Mouse (Mus musculus) forebrain, embryonic 12.5 days (tissue): ENCODE measurements around the gene Prep. TPM values are rescaled to one million over a fixed set of nuclear protein-coding genes. Genes with fewer than 3 reads are reported as not detected.

Source experiments
- ATAC-seq: fragments of 200-750 bp; cut with Nextera tagmentation; 2 replicates; pipeline ENCODE4 v1.8.0; 2017; ENCODE audit warnings: moderate TSS enrichment; ENCODE audit not compliant: low FRiP score
- H3K27ac ChIP-seq: fragments of 300-500 bp; sonication (generic); 2 replicates; pipeline ENCODE4 v1.5.1; 2016; ENCODE audit warnings: mild to moderate bottlenecking
- H3K27me3 ChIP-seq: fragments of 300-500 bp; sonication (generic); 2 replicates; pipeline ENCODE4 v1.6.1; 2016; ENCODE audit warnings: mild to moderate bottlenecking
- H3K36me3 ChIP-seq: fragments of 300-500 bp; sonication (generic); replicated peaks from 2 replicates; pipeline ENCODE4 v1.6.1; 2016; ENCODE audit warnings: mild to moderate bottlenecking
- H3K4me1 ChIP-seq: fragments of 300-500 bp; sonication (generic); 2 replicates; pipeline ENCODE4 v1.6.1; 2016
- H3K4me2 ChIP-seq: fragments of 300-500 bp; sonication (generic); 2 replicates; pipeline ENCODE4 v1.6.1; 2016; ENCODE audit warnings: mild to moderate bottlenecking, moderate library complexity
- H3K4me3 ChIP-seq: fragments of 300-500 bp; sonication (generic); replicated peaks from 2 replicates; pipeline ENCODE4 v1.5.1; 2016; ENCODE audit warnings: mild to moderate bottlenecking
- H3K9ac ChIP-seq: fragments of 300-500 bp; sonication (generic); 2 replicates; pipeline ENCODE4 v1.6.1; 2016; ENCODE audit warnings: mild to moderate bottlenecking
- H3K9me3 ChIP-seq: fragments of 300-500 bp; sonication (generic); 2 replicates; pipeline ENCODE4 v1.6.1; 2016
- WGBS: fragments of 180-500 bp; shearing (Covaris S2); methylation state at CpG from one replicate; pipeline ENCODE4 v1.1.7; 2016; 5-methylcytosine and 5-hydroxymethylcytosine counted together
- polyA plus RNA-seq: library from polyadenylated mRNA; unstranded; fragments of >200 nt; fragmentation: Nextera tagmentation; extraction: Ambion mirVana; gene quantifications from 2 replicates; pipeline ENCODE4 v1.2.1, GENCODE M21; 2016

Prep gene
- polyA plus RNA-seq, 1 experiment from 2014 or later: 23.7 TPM

- H3K27me3 ChIP-seq: no peaks in the 10 kb centered on the region
- H3K4me1 ChIP-seq: peaks cover 10% of the 10 kb centered on the region
- H3K4me3 ChIP-seq: no peak overlapping the region
- peak; percentile 34; the same call in 1 of the 2 replicates for ATAC-seq
- 70% methylated on average over 7 of the region's 7 CpGs for WGBS
- H3K27ac ChIP-seq: peak overlapping the region; percentile 61; the same call in 1 of the 2 replicates
- no peak overlapping the region for H3K4me2 ChIP-seq
- H3K9ac ChIP-seq: no peak overlapping the region
- peaks cover 41% of the 10 kb centered on the region for H3K36me3 ChIP-seq
- no peaks in the 10 kb centered on the region for H3K9me3 ChIP-seq
Measured at GRCm38 (mm10) chr10:45104098-45104497, 37.1 kb downstream of the Prep start.

GRCm38 (mm10) chr10:45104535-45105079, 37.6 kb downstream of the Prep start:
- 79% methylated on average over 4 of the region's 4 CpGs for WGBS
- no peak for ATAC-seq
- Histone ChIP-seq H3K4me3 (no peak overlapping the region), H3K9me3 (no peaks in the 10 kb centered on the region), H3K27ac (no peak overlapping the region), H3K36me3 (peaks cover 41% of the 10 kb centered on the region), H3K27me3 (no peaks in the 10 kb centered on the region), H3K4me1 (peaks cover 10% of the 10 kb centered on the region), H3K4me2 (no peak overlapping the region), H3K9ac (no peak overlapping the region)

GRCm38 (mm10) chr10:45106541-45106940, 39.5 kb downstream of the Prep start:
- H3K36me3 ChIP-seq: peaks cover 34% of the 10 kb centered on the region
- WGBS: 87% methylated on average over 4 of the region's 4 CpGs
- H3K4me2 ChIP-seq: no peak overlapping the region
- no peaks in the 10 kb centered on the region for H3K27me3 ChIP-seq
- no peak overlapping the region for H3K9ac ChIP-seq
- peaks cover 10% of the 10 kb centered on the region for H3K4me1 ChIP-seq
- no peak for ATAC-seq
- no peak overlapping the region for H3K4me3 ChIP-seq
- no peaks in the 10 kb centered on the region for H3K9me3 ChIP-seq
- no peak overlapping the region for H3K27ac ChIP-seq

GRCm38 (mm10) chr10:45107313-45107712, 40.3 kb downstream of the Prep start:
- Histone ChIP-seq H3K4me2 (no peak overlapping the region), H3K4me1 (peaks cover 10% of the 10 kb centered on the region), H3K9me3 (no peaks in the 10 kb centered on the region), H3K36me3 (peaks cover 39% of the 10 kb centered on the region), H3K27ac (no peak overlapping the region), H3K9ac (no peak overlapping the region), H3K27me3 (no peaks in the 10 kb centered on the region), H3K4me3 (no peak overlapping the region)
- WGBS: 100% methylated on average over 2 of the region's 2 CpGs
- ATAC-seq: no peak

- no peak overlapping the region for H3K27ac ChIP-seq
- H3K36me3 ChIP-seq: peaks cover 44% of the 10 kb centered on the region
- H3K4me3 ChIP-seq: no peak overlapping the region
- no peak overlapping the region for H3K4me2 ChIP-seq
- no peak for ATAC-seq
- 94% methylated on average over 8 of the region's 8 CpGs for WGBS
- H3K9me3 ChIP-seq: no peaks in the 10 kb centered on the region
- H3K9ac ChIP-seq: no peak overlapping the region
- peaks cover 1% of the 10 kb centered on the region for H3K4me1 ChIP-seq
- no peaks in the 10 kb centered on the region for H3K27me3 ChIP-seq
Measured at GRCm38 (mm10) chr10:45109041-45109440, 42.0 kb downstream of the Prep start.

- Histone ChIP-seq H3K4me2 (no peak overlapping the region), H3K27me3 (no peaks in the 10 kb centered on the region), H3K4me1 (no peaks in the 10 kb centered on the region), H3K4me3 (no peak overlapping the region), H3K27ac (no peak overlapping the region), H3K36me3 (peaks cover 51% of the 10 kb centered on the region), H3K9ac (no peak overlapping the region), H3K9me3 (no peaks in the 10 kb centered on the region)
- no peak for ATAC-seq
- WGBS: 93% methylated on average over 6 of the region's 6 CpGs
Measured at GRCm38 (mm10) chr10:45109974-45110373, 43.0 kb downstream of the Prep start.

- H3K36me3 ChIP-seq: peaks cover 66% of the 10 kb centered on the region
- no peak overlapping the region for H3K9ac ChIP-seq
- no peaks in the 10 kb centered on the region for H3K4me1 ChIP-seq
- no peak for ATAC-seq
- WGBS: 85% methylated on average over 11 of the region's 11 CpGs
- H3K9me3 ChIP-seq: no peaks in the 10 kb centered on the region
- H3K27me3 ChIP-seq: no peaks in the 10 kb centered on the region
- no peak overlapping the region for H3K4me3 ChIP-seq
- H3K4me2 ChIP-seq: no peak overlapping the region
- H3K27ac ChIP-seq: no peak overlapping the region
Measured at GRCm38 (mm10) chr10:45112927-45113326, 45.9 kb downstream of the Prep start.

GRCm38 (mm10) chr10:45114462-45114861, 47.5 kb downstream of the Prep start:
- H3K27ac ChIP-seq: no peak overlapping the region
- H3K4me2 ChIP-seq: no peak overlapping the region
- no peak overlapping the region for H3K9ac ChIP-seq
- H3K9me3 ChIP-seq: no peaks in the 10 kb centered on the region
- H3K27me3 ChIP-seq: no peaks in the 10 kb centered on the region
- WGBS: 87% methylated on average over 4 of the region's 4 CpGs
- no peak for ATAC-seq
- no peaks in the 10 kb centered on the region for H3K4me1 ChIP-seq
- no peak overlapping the region for H3K4me3 ChIP-seq
- H3K36me3 ChIP-seq: peaks cover 62% of the 10 kb centered on the region

GRCm38 (mm10) chr10:45116832-45117231, 49.8 kb downstream of the Prep start:
- Histone ChIP-seq H3K9ac (no peak overlapping the region), H3K27ac (no peak overlapping the region), H3K9me3 (no peaks in the 10 kb centered on the region), H3K4me2 (no peak overlapping the region), H3K4me1 (no peaks in the 10 kb centered on the region), H3K36me3 (peaks cover 68% of the 10 kb centered on the region), H3K27me3 (no peaks in the 10 kb centered on the region), H3K4me3 (no peak overlapping the region)
- WGBS: 95% methylated on average over 5 of the region's 5 CpGs
- no peak for ATAC-seq

- ATAC-seq: no peak
- H3K36me3 ChIP-seq: peaks cover 69% of the 10 kb centered on the region
Measured at GRCm38 (mm10) chr10:45118389-45118788, 51.4 kb downstream of the Prep start.

GRCm38 (mm10) chr10:45121637-45122036, 54.6 kb downstream of the Prep start:
- no peaks in the 10 kb centered on the region for H3K27me3 ChIP-seq
- no peaks in the 10 kb centered on the region for H3K4me1 ChIP-seq
- no peak overlapping the region for H3K27ac ChIP-seq
- ATAC-seq: no peak
- H3K9me3 ChIP-seq: no peaks in the 10 kb centered on the region
- H3K4me3 ChIP-seq: no peak overlapping the region
- H3K36me3 ChIP-seq: peaks cover 77% of the 10 kb centered on the region
- 93% methylated on average over 3 of the region's 3 CpGs for WGBS
- H3K9ac ChIP-seq: no peak overlapping the region
- H3K4me2 ChIP-seq: no peak overlapping the region

More at GRCm38 (mm10) chr10:45118389-45118788, 51.4 kb downstream of the Prep start:
- no peaks in the 10 kb centered on the region for H3K4me1 ChIP-seq
- no peaks in the 10 kb centered on the region for H3K27me3 ChIP-seq
- H3K27ac ChIP-seq: no peak overlapping the region
- WGBS: 96% methylated on average over 8 of the region's 8 CpGs
- H3K4me3 ChIP-seq: no peak overlapping the region
- no peak overlapping the region for H3K9ac ChIP-seq
- H3K9me3 ChIP-seq: no peaks in the 10 kb centered on the region
- H3K4me2 ChIP-seq: no peak overlapping the region

GRCm38 (mm10) chr10:45122476-45122875, 55.5 kb downstream of the Prep start:
- Histone ChIP-seq H3K27me3 (no peaks in the 10 kb centered on the region), H3K9me3 (no peaks in the 10 kb centered on the region), H3K4me3 (no peak overlapping the region), H3K36me3 (peaks cover 75% of the 10 kb centered on the region), H3K9ac (no peak overlapping the region), H3K4me1 (no peaks in the 10 kb centered on the region), H3K27ac (no peak overlapping the region), H3K4me2 (no peak overlapping the region)
- WGBS: 85% methylated on average over 5 of the region's 5 CpGs
- no peak for ATAC-seq

- WGBS: 89% methylated on average over 6 of the region's 6 CpGs
- ATAC-seq: no peak
- no peak overlapping the region for H3K27ac ChIP-seq
- no peak overlapping the region for H3K9ac ChIP-seq
- no peaks in the 10 kb centered on the region for H3K4me1 ChIP-seq
- no peak overlapping the region for H3K4me3 ChIP-seq
- H3K4me2 ChIP-seq: no peak overlapping the region
- peaks cover 75% of the 10 kb centered on the region for H3K36me3 ChIP-seq
- H3K27me3 ChIP-seq: no peaks in the 10 kb centered on the region
- no peaks in the 10 kb centered on the region for H3K9me3 ChIP-seq
Measured at GRCm38 (mm10) chr10:45123011-45123410, 56.0 kb downstream of the Prep start.
